Mouse (Mus musculus) liver, embryonic 14.5 days (tissue): ENCODE data around the gene Slc45a3.
A peak's percentile ranks its signal among the peaks of the same experiment; 100 is the strongest.

ENCODE experiments used
- CTCF ChIP-seq: IDR thresholded peaks from 2 replicates; pipeline ENCODE4 v1.5.1; 2016; ENCODE audit warnings: antibody characterized with exemption, low read depth, control low read depth
- EP300 ChIP-seq: IDR thresholded peaks from 2 replicates; pipeline ENCODE4 v1.6.1; 2016; ENCODE audit warnings: antibody characterized with exemption, low read depth

DNA sequence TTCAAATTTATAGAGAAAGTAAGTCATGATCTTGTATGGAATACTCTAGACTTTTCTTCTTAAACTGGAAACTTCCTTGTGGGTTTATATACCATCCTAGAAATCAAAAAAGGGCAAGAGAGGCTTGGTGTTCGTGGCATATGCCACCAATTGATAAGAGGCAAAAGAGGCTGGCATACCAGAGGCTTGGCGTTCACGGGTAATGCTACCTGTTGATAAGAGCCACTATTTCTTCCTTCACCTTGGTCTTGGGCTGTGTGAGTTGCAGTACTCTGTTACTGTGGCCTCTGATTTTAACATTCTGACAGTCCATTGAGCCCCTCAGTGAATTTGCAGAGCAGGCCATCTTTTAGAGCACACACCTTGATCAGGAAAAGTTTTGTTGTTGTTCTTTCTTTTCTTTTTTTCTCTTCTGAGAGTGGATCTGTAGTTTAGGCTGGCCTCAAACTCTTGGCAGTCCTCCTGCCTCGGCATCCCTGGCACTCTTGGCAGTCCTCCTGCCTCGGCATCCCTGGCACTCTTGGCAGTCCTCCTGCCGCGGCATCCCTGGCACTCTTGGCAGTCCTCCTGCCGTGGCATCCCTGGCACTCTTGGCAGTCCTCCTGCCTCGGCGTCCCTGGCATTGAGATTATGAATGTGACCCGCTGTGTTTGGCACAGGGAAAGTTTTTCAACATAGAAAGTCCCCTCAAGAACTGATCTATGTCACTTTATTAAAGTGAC lies 64.3 kb downstream of the Slc45a3 start:
- peak; percentile 95 for TF ChIP-seq EP300
- no peak for TF ChIP-seq CTCF
